Mouse (Mus musculus) embryonic facial prominence, embryonic 11.5 days (tissue): ENCODE measurements around the gene Glis1. TPM values are rescaled to one million over a fixed set of nuclear protein-coding genes. Genes with fewer than 3 reads are reported as not detected.

ENCODE experiments used
- ATAC-seq: fragments of 200-750 bp; cut with Nextera tagmentation; replicated peaks from 2 replicates; pipeline ENCODE4 v1.8.0; 2017; ENCODE audit warnings: low read depth; ENCODE audit not compliant: insufficient number of reproducible peaks, low FRiP score, low TSS enrichment
- DNase-seq: peaks from one replicate; pipeline ENCODE4 v3.0.0-alpha.2; 2015; ENCODE audit warnings: low spot score
- H3K27ac ChIP-seq: fragments of 300-500 bp; sonication (generic); replicated peaks from 2 replicates; pipeline ENCODE4 v1.5.1; 2014; ENCODE audit warnings: mild to moderate bottlenecking, low read depth, low read length, control low read depth
- H3K27me3 ChIP-seq: fragments of 300-500 bp; sonication (generic); 2 replicates; pipeline ENCODE4 v1.6.1; 2014; ENCODE audit warnings: mild to moderate bottlenecking, low read length, moderate library complexity, mixed read lengths; ENCODE audit not compliant: control insufficient read depth, insufficient read depth
- H3K36me3 ChIP-seq: fragments of 300-500 bp; sonication (generic); replicated peaks from 2 replicates; pipeline ENCODE4 v1.6.1; 2014; ENCODE audit warnings: low read depth, mild to moderate bottlenecking, low read length, moderate library complexity, mixed read lengths; ENCODE audit not compliant: control insufficient read depth, insufficient read depth
- H3K4me1 ChIP-seq: fragments of 300-500 bp; sonication (generic); 2 replicates; pipeline ENCODE4 v1.6.1; 2014; ENCODE audit warnings: low read length, mixed read lengths; ENCODE audit not compliant: control insufficient read depth, insufficient read depth
- H3K4me2 ChIP-seq: fragments of 300-500 bp; sonication (generic); 2 replicates; pipeline ENCODE4 v1.6.1; 2014; ENCODE audit warnings: low read depth, mild to moderate bottlenecking, control low read depth, low read length, moderate library complexity
- H3K4me3 ChIP-seq: fragments of 300-500 bp; sonication (generic); 2 replicates; pipeline ENCODE4 v1.5.1; 2014; ENCODE audit warnings: low read depth, low read length, control low read depth
- H3K9ac ChIP-seq: fragments of 300-500 bp; sonication (generic); replicated peaks from 2 replicates; pipeline ENCODE4 v1.6.1; 2014; ENCODE audit warnings: mild to moderate bottlenecking, control low read depth, low read length
- H3K9me3 ChIP-seq: fragments of 300-500 bp; sonication (generic); replicated peaks from 2 replicates; pipeline ENCODE4 v1.6.1; 2016; ENCODE audit warnings: mild to moderate bottlenecking, low read length, inconsistent platforms, mixed read lengths; ENCODE audit not compliant: control insufficient read depth
- WGBS: fragments of 180-500 bp; shearing (Covaris S2); extraction: QIAGEN DNeasy Blood & Tissue Kit; methylation state at CpG from one replicate; pipeline ENCODE4 v1.1.7; 2014; 5-methylcytosine and 5-hydroxymethylcytosine counted together
- microRNA-seq: library from miRNA; unstranded; fragments of <30 nt; microRNA quantifications from one replicate; pipeline ENCODE4, GENCODE M21; 2016; ENCODE audit warnings: borderline number of aligned reads
- polyA plus RNA-seq: library from polyadenylated mRNA; unstranded; fragments of >200 nt; fragmentation: Nextera tagmentation; extraction: Ambion mirVana; gene quantifications from 2 replicates; pipeline ENCODE4 v1.2.1, GENCODE M21; 2014

Gene Glis1
- polyA plus RNA-seq, 1 experiment from 2014 or later, result 7.7 TPM

- Histone ChIP-seq H3K36me3 (no peaks in the 10 kb centered on the region), H3K27me3 (no peaks in the 10 kb centered on the region), H3K4me1 (no peaks in the 10 kb centered on the region), H3K27ac (no peak within 1 kb of the TSS), H3K4me2 (no peak within 1 kb of the TSS), H3K4me3 (no peak within 1 kb of the TSS), H3K9me3 (no peaks in the 10 kb centered on the region), H3K9ac (no peak within 1 kb of the TSS)
- ATAC-seq (no peak), DNase-seq (no peak)
- WGBS, result 90% methylated on average over 14 of the region's 14 CpGs
Observed at GRCm38 (mm10) chr4:107684130-107684529, 249.7 kb downstream of the Glis1 start, which contains the start of gene Dmrtb1. TSS of gene Dmrtb1 (minus strand) at chr4:107684230.

Small RNA genes lying within 50 kb of the gene (microRNA-seq; reads per million reads assigned to microRNA genes)
- gene Gm24804, result not detected

Other genes with a start within 250 kb of the Glis1 start
- gene Ldlrad1, start 225.4 kb upstream of the Glis1 start, polyA plus RNA-seq, result not detected in 2 replicates
- gene Lrrc42, start 181.1 kb upstream of the Glis1 start, polyA plus RNA-seq, result 101 and 105 TPM in 2 replicates
- 27.5 and 37.7 TPM in 2 replicates for gene Hspb11, start 181.0 kb upstream of the Glis1 start, polyA plus RNA-seq
- gene Dio1, start 127.4 kb upstream of the Glis1 start, polyA plus RNA-seq, result not detected in 2 replicates
- gene Yipf1, start 120.2 kb upstream of the Glis1 start, polyA plus RNA-seq, result 51.8 and 53.6 TPM in 2 replicates
- gene Ndc1, start 66.8 kb upstream of the Glis1 start, polyA plus RNA-seq, result 56.0 and 61.7 TPM in 2 replicates
- gene Dmrtb1, start 249.6 kb downstream of the Glis1 start, polyA plus RNA-seq, result 2.0 and 2.4 TPM in 2 replicates